Mouse (Mus musculus) liver, postnatal 0 days (tissue): Measurements from ENCODE around the gene Wdr45b.

Source experiments
- CTCF ChIP-seq: sonication (generic); IDR thresholded peaks from 2 replicates; pipeline ENCODE4 v1.5.1; 2016; ENCODE audit warnings: antibody characterized with exemption, low read depth
- EP300 ChIP-seq: IDR thresholded peaks from 2 replicates; pipeline ENCODE4 v1.6.1; 2016; ENCODE audit warnings: antibody characterized with exemption, low read depth, mild to moderate bottlenecking

- TF ChIP-seq CTCF (no peak), EP300 (no peak)
Measured at GRCm38 (mm10) chr11:121277516-121277915, 76.7 kb downstream of the Wdr45b start.
